Mouse (Mus musculus) heart, postnatal 0 days (tissue): ENCODE data around the gene Ppp1r37.

Experiments
- CTCF ChIP-seq: IDR thresholded peaks from 2 replicates; pipeline ENCODE4 v1.5.1; 2016; ENCODE audit warnings: antibody characterized with exemption, control low read depth, low read depth
- EP300 ChIP-seq: IDR thresholded peaks from 2 replicates; pipeline ENCODE4 v1.6.1; 2016; ENCODE audit warnings: antibody characterized with exemption, low read depth

- TF ChIP-seq EP300 (no peak), CTCF (no peak)
These were observed 48.1 kb upstream of the Ppp1r37 start for GRCm38 (mm10) chr7:19610969-19611368.
